Mouse (Mus musculus): ENCODE results near the gene Snrpa1.
A peak's percentile ranks its signal among the peaks of the same experiment; 100 is the strongest.
"Not testable (repeated sequence)": the region's sequence is repeated elsewhere in the genome, so short reads cannot be mapped to it uniquely, and the experiment has no call there.

The Snrpa1 gene

DNA sequence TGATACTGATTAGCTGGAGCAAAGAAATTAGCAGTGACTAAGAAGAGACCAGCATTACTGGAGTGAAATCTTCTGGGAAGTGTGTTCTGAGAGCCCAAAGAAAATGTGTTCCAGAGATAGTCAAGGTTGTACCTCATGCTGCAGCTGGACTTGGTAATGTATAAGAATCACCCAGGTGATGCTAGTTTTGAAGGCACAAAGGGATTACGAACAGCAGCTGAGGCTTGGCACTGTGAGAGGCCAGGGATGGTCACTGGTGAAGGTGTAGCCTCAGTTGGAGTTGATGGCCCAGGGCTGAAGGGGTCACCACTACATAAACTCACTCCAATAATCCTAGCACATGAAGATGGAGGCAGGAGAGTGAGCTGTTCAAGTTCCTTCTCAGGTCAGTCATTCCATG lies at the start of gene Snrpa1:
TSS of gene Snrpa1 (plus strand) at position 301 of the 400 bp plus-strand sequence.
- DNase-seq, result no peak

DNA sequence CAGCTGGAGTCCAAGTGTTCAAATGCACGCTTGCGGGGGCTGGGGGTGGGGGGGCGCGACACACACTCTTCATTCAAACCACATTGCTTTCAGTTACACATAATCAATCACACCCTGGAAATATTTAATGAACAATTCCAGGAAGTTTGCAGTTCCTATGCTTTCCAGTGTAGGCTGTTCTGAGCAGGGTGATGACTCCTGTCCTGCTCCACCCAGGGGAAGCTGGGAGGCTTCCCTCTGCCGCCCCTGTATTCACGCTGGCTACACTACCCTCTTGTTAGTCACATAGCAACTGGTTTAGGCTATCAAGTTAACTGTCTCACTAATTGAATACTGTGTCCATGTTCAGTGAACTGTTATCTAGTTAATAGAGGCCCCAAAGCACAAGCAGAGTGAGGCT lies 48.3 kb upstream of the Snrpa1 start:
- no peak for DNase-seq

DNA sequence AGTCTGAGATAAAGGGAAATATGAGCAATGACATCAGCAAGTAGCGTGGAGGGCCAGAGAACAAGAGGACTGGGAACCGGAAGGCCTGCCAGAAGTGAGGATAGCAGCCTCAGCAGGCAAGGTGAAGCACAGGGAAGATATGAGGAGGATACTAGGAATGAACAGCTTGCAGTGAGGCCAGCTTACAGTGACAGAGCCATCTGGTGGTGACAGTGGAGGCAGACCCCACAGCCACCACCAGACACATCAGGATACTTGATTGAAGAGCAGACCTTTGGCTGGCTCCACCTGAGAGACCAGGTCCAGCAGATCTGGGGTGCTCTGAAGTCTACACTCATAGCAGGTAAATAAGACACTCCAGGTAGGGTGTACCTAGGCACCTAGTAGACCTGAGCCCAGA lies 31.1 kb upstream of the Snrpa1 start:
- DNase-seq, result no peak

GRCm38 (mm10) chr7:66028766-66029512 lies 29.9 kb upstream of the Snrpa1 start:
- no peak for DNase-seq

- DNase-seq, result no peak
These were observed 22.0 kb upstream of the Snrpa1 start for GRCm38 (mm10) chr7:66036809-66037208.

GRCm38 (mm10) chr7:66038261-66038660 lies 20.5 kb upstream of the Snrpa1 start:
- DNase-seq, result no peak

DNA sequence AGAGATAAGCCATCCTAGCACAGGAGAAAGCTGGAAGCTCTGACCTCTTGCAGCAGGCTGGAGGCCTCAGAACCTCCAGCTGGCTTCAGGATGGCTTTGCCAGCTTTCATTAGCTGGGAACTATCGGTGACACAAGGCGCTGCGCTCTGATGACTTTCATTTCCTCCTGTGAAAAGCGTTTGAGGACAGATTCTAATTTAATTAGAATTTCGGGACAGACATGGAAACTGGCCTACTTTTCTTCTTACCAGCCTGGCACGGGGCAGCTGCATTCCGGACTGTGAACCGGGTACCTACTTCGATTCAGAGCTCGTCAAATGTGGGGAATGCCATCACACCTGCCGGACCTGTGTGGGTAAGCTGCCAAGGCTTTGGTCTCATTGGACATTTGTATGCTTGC lies 20.1 kb upstream of the Snrpa1 start:
- DNase-seq, result no peak

DNA sequence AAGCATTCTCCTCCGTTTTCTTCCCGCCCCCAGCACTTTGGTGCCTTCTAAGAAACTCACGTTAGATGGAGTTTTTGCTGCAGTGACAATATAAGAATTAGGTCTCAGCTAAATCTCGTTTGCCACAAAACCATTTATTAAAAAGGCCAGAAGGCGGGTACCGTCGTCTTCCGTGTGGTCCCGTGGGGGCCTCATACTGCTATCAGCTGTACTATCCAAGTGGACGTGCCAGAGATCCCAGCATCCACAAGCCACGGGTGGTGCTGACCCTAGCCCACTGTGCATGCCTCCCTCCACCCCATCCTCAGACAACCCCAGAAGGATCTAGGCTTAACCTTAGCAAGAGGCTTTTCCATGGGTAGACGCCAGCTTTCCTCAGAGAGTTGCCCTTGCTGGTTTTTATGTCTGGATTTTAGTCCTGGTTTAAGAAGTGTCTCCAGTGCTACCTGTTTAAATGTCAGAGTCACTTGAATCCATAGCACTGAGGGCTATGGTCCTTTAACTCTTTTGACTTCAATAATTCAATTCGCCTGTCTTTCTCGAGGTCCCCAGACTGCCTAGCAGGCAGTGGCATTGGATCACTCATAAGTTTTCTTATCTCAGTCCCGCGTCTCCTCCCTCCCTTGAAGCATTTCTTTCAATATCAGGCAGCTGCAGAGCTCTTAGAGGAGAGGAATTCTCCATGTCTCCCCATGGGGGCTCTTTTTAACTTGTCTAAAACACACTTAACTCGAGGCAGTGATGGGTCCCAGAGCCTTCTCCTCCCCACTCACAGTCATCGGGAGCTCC lies 18.6 kb upstream of the Snrpa1 start:
- no peak for DNase-seq

DNA sequence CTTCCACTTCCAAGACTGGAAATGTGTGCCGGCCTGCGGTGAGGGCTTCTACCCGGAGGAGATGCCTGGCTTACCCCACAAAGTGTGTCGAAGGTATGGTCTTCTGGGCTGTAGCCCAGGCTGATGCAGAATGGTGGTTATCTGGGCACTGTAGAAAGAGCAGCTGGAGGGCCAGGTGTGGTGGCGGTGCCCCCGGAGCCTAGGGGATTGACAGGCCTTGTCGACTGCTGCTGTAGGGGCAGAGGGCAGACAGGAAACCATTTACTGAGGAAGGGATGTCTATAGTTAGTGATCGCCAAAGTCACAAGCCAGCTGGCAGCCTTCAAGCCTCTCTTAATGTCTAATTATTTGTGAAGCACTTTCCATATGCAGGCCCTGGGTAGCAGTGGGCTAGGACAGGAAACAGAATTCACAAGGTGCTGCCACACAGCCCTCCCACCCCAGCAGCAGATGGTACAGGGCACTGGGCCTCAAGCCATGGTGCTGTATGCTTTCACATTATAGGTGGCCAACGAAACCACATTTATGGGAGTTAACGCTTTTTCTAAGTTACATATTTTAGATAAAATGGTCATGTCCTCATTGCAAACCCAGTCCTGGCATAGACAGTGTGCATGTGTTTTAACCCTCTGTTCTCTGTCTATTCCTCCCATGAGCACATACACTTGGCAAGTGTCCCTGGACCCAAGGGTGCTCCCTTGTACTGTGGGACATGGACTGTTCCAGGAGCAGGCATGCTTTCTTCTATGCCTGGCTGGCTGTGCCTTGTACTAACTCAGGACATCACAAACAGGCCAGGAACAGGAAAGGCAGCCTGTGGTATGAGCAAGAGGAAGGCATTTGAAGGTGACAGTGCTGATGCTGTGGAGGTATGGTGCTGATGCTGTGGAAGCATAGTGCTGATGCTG lies 15.0 kb upstream of the Snrpa1 start, which contains the start of gene Gm45213:
TSS of gene Gm45213 (plus strand) at position 51 of the 908 bp plus-strand sequence.
- DNase-seq, result peak in 1 of 2 experiments; percentile 7

GRCm38 (mm10) chr7:66044617-66045016 lies 14.2 kb upstream of the Snrpa1 start:
- no peak for DNase-seq

DNA sequence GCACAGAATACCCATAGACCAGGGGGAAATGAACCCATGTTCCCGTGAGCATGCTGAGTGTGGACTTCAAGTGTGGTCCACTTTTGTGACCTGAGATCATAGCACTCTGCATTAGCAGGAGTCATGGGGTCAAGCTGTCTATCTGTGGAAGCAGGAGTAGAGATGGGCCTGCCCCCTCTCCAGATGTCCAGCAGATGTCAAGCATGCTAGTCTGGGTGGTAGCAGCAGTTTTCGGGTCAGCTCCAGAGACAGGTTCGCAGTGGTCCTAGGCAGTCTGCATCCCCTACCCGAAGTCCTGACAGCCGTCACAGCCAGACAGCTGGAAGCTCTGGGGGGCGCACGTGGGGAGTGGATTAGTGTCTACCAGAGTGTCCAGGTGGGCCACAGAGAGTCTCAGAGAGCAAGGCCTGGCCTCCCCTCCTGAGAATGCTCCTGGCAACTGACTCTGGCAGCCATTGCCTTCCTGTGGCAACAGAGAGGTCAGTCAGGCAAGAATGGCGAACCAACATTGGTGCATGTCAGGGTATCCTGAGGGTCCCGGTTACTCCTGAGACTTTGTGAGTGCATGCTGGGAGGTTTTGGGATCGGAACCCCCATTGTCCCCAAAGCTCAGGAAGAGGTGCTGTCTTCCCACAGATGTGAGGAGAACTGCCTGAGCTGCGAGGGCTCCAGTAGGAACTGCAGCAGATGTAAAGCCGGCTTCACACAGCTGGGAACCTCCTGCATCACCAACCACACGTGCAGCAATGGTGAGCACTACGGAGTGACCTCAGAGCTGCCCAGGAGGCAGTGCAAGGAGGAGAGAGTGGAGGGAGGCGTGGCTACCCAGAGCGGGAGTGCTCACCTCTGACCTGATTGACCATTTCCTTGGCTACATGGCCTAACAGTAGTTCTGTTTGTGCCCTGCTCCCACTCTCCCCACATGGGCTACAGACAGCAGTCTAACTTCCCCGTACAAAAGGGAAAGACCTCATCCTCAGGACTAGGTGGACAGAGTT lies 11.6 kb upstream of the Snrpa1 start:
- no peak for DNase-seq

GRCm38 (mm10) chr7:66047975-66048374 lies 10.8 kb upstream of the Snrpa1 start:
- DNase-seq, result no peak

DNA sequence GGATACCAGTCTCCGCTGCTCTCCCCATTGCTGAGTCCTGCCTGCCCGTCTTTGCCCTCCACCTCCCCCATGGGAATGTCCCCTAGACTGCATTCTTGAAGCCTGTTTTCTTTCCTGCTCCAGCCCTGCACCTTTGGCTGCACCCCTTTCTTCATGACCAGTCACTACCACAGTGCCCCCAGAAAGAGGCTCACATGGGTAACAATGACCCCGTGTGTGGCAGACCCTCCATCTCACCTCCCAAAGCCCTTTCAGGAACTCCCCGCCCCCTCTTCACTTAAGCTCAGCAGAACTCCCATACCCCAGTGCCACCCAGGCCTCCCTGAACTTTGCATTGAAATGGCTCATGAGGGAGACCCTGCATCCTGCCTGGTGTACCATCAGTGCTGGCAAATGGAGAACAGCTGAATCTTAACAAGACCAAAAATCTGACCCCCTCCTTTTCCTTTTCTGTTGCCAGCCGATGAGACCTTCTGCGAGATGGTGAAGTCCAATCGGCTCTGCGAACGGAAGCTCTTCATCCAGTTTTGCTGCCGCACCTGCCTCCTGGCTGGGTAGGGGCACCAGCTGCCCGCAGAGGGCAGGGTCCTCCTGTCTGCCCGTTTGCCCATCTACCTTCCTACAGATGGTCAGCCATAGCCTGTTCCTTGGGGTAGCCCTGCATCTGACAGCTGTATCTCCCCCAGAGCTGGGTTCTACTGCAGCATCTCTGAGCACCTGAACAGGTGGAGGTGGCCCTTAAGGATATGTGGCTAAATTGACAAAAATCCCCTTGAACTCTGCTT lies 10.2 kb upstream of the Snrpa1 start:
- DNase-seq, result no peak

DNA sequence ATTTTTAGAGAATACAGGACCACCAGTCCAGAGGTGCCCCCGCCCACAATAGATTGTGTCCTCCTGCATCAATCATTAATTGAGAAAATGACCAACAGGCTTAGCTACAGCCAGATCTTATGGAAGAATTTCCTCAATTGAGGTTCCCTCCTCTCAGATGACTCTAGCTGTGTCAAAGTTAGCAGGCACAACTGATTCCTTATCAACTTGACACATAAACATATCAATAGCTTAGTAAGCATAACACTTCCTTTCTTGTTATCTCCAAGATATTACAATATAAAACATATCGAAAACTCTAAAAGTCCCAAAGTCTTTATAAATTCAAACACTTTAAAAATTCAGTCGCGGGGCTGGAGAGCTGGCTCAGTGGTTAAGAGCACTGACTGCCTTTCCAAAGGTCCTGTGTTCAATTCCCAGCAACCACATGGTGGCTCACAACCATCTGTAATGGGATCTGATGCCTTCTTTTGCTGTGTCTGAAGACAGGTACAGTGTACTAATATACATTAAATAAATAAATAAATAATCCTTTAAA lies 4.8 kb upstream of the Snrpa1 start:
- no peak for DNase-seq

GRCm38 (mm10) chr7:66055356-66055755 lies 3.4 kb upstream of the Snrpa1 start:
- DNase-seq, result not testable (repeated sequence)

GRCm38 (mm10) chr7:66060066-66060956 lies 1.5 kb downstream of the Snrpa1 start:
- DNase-seq, result peak; percentile 79 to 81

DNA sequence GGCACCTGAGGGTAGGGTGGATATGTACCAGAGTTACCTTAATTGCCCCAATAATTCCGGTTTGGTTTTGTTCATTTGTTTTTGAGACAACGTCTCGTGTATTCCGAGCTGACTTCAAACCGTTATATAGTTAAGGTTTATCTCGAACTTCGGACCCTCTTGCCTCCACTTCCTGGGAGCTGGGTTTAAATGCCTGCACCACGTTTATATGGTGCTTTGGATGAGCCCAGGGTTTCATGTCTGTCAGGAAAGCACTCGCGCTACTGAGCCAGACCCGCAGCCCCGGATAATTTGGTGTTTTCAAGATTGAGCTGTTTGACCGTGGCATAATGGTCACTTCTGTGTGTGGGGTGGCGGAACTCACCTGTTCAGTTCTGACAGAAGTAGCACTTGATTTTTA lies 2.3 kb downstream of the Snrpa1 start:
- no peak for DNase-seq

- no peak for DNase-seq
These were observed 17.6 kb downstream of the Snrpa1 start for GRCm38 (mm10) chr7:66076411-66076810.
